Mouse (Mus musculus): ENCODE measurements at regions not wholly inside any gene's neighbourhood (a gene's known extent, or its start where the extent isn't known, plus 50 kb on each side); places are given as distances from the start of the nearest gene placed in this dataset.

DNA sequence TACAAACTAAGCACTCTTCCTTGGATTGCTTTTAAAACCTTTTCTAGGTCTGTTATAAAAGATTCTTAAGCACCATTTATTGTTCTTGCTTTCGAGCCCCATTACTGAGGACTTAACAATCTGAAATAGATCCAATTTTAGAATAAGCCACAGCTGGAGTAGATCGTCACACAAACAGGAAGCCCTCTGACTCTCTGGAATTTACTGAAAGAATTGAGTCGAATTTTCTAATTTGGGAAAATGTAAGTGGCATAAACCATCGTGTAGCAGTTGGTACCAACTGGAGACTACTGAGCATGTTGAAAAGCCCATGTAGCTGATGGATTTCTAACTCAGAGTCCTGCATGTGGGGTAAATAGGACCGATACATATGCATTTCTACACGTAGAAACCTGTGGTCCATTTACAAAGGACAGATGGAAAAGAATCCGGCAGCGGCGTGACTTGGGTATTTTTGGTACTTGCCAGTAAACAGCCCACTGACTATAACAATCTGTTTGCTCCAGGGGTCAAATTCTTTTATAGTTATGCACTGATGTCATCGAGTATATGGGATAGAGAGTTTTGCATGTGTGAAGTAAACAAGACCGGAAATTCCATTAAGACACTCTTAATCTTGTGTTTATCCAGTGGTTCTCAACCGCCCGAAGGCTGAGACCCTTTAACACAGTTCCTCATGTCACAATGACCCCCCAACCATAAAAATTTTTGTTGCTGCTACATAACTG lies 143.9 kb downstream of the Lnpk start:
- H3K27ac ChIP-seq (ENCODE audit: insufficient read depth, low read depth): no peak overlapping the region
- no peaks in the 10 kb centered on the region for H3K79me2 ChIP-seq (replicated peaks; ENCODE audit: control insufficient read depth, extremely low read depth, insufficient read depth, poor library complexity, severe bottlenecking)
- H3K9ac ChIP-seq (ENCODE audit: insufficient read depth, low read depth): no peak overlapping the region
- in situ Hi-C loops (cut with MboI; ENCODE audit: low pct_ligation_motif_present, low pct_unique_long_range_greater_than_20kb, low sequenced_read_pairs) (no loop called here), dilution Hi-C loops (cut with MboI; ENCODE audit: extremely low pct_ligation_motif_present, extremely low pct_unique_long_range_greater_than_20kb, low sequenced_read_pairs) (no loop called here)
- TF ChIP-seq USF2 (conservative IDR thresholded peaks at IDR 0.05; ENCODE audit: low read depth, low read length) (no peak), JUND (conservative IDR thresholded peaks at IDR 0.05; ENCODE audit: low read depth, low read length) (no peak), RAD21 (IDR thresholded peaks at IDR 0.05; ENCODE audit: low read depth, low read length) (no peak), UBTF (IDR thresholded peaks at IDR 0.05; ENCODE audit: low read depth, low read length) (no peak), NRF1 (IDR thresholded peaks at IDR 0.05; ENCODE audit: low read depth, low read length) (no peak), BHLHE40 (IDR thresholded peaks at IDR 0.05; ENCODE audit: low read depth, low read length) (no peak), POLR2A (IDR thresholded peaks at IDR 0.05; ENCODE audit: low read depth, low read length) (no peak), MEF2A (IDR thresholded peaks at IDR 0.05; ENCODE audit: borderline replicate concordance, low read depth, low read length) (no peak), CHD1 (IDR thresholded peaks at IDR 0.05; ENCODE audit: low read depth, low read length) (no peak), MAZ (IDR thresholded peaks at IDR 0.05; ENCODE audit: low read depth, low read length) (no peak), GABPA (IDR thresholded peaks at IDR 0.05; ENCODE audit: insufficient replicate concordance, low read depth, low read length) (no peak), ZNF384 (IDR thresholded peaks at IDR 0.05; ENCODE audit: low read depth, low read length) (no peak)
- H3K36me3 ChIP-seq (replicated peaks in 1 of 2; ENCODE audit: control insufficient read depth in 1 of 2, insufficient read depth in 1 of 2, low read length in 1 of 2): no peaks in the 10 kb centered on the region
- no peak for DNase-seq (ENCODE audit: extremely low read depth)
- no peaks in the 10 kb centered on the region for H3K4me1 ChIP-seq (ENCODE audit: control insufficient read depth in 1 of 2, insufficient read depth in 2 of 2)
- H3K4me2 ChIP-seq (ENCODE audit: insufficient read depth, low read depth, poor library complexity, severe bottlenecking): no peak overlapping the region
- H3K9me3 ChIP-seq (replicated peaks; ENCODE audit: low read length): no peaks in the 10 kb centered on the region
- H3K4me3 ChIP-seq (replicated peaks in 1 of 3; ENCODE audit: low read depth in 2 of 3, low read length in 2 of 3, poor library complexity in 1 of 3): no peak overlapping the region
- no peaks in the 10 kb centered on the region for H3K27me3 ChIP-seq (replicated peaks)

DNA sequence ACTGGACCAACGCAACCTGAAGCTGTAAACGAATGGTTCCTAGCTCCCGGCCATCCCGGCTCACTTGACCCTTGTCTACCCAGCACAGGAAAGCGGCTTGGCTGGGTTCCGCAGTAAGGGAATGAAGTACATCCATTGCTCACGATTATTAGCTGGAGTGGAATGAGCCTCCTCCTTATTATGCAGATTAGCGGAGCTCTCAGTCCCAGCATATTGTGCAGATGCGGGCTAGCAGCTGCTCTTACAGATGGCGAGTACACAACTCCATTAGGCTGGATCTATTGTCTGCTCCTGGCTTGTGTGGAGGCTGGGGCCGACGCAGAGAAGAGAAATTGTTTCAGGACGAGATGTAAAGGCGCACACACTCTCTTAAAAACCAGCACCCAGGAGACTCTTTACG lies 152.5 kb downstream of the Lnpk start:
- Histone ChIP-seq H3K9me3 (replicated peaks; ENCODE audit: low read length) (peaks cover 2% of the 10 kb centered on the region), H3K27me3 (replicated peaks) (no peaks in the 10 kb centered on the region), H3K4me3 (replicated peaks in 1 of 3; ENCODE audit: low read depth in 2 of 3, low read length in 2 of 3, poor library complexity in 1 of 3) (no peak overlapping the region), H3K4me2 (ENCODE audit: insufficient read depth, low read depth, poor library complexity, severe bottlenecking) (no peak overlapping the region), H3K79me2 (replicated peaks; ENCODE audit: control insufficient read depth, extremely low read depth, insufficient read depth, poor library complexity, severe bottlenecking) (no peaks in the 10 kb centered on the region), H3K36me3 (replicated peaks in 1 of 2; ENCODE audit: control insufficient read depth in 1 of 2, insufficient read depth in 1 of 2, low read length in 1 of 2) (no peaks in the 10 kb centered on the region), H3K9ac (ENCODE audit: insufficient read depth, low read depth) (no peak overlapping the region), H3K27ac (ENCODE audit: insufficient read depth, low read depth) (no peak overlapping the region), H3K4me1 (ENCODE audit: control insufficient read depth in 1 of 2, insufficient read depth in 2 of 2) (no peaks in the 10 kb centered on the region)
- dilution Hi-C loops (cut with MboI; ENCODE audit: extremely low pct_ligation_motif_present, extremely low pct_unique_long_range_greater_than_20kb, low sequenced_read_pairs) (no loop called here), in situ Hi-C loops (cut with MboI; ENCODE audit: low pct_ligation_motif_present, low pct_unique_long_range_greater_than_20kb, low sequenced_read_pairs) (no loop called here)
- no peak for TF ChIP-seq ELF1 (IDR thresholded peaks at IDR 0.05; ENCODE audit: low read depth, low read length)
- TF ChIP-seq PAX5 (IDR thresholded peaks at IDR 0.05; ENCODE audit: low read length): no peak
- TF ChIP-seq JUN (IDR thresholded peaks at IDR 0.05; ENCODE audit: insufficient read depth, low read depth, low read length): no peak
- TF ChIP-seq KAT2A (IDR thresholded peaks at IDR 0.05; ENCODE audit: insufficient replicate concordance, low read length): no peak
- no peak for TF ChIP-seq SIN3A (IDR thresholded peaks at IDR 0.05; ENCODE audit: low read length)
- TF ChIP-seq GABPA (IDR thresholded peaks at IDR 0.05; ENCODE audit: insufficient replicate concordance, low read depth, low read length): no peak
- TF ChIP-seq NRF1 (IDR thresholded peaks at IDR 0.05; ENCODE audit: low read depth, low read length): no peak
- TF ChIP-seq ZNF384 (IDR thresholded peaks at IDR 0.05; ENCODE audit: low read depth, low read length): no peak
- TF ChIP-seq TBP (conservative IDR thresholded peaks at IDR 0.05; ENCODE audit: low read depth, low read length): no peak
- TF ChIP-seq EP300 (IDR thresholded peaks at IDR 0.05; ENCODE audit: low read length): no peak
- TF ChIP-seq MEF2A (IDR thresholded peaks at IDR 0.05; ENCODE audit: borderline replicate concordance, low read depth, low read length): no peak
- TF ChIP-seq SMC3 (IDR thresholded peaks at IDR 0.05; ENCODE audit: low read depth, low read length): no peak
- TF ChIP-seq ZKSCAN1 (IDR thresholded peaks at IDR 0.05; ENCODE audit: borderline replicate concordance, low read depth, low read length): no peak
- DNase-seq (ENCODE audit: extremely low read depth): no peak
